Mouse (Mus musculus): Measurements from ENCODE around the gene Mafb. TPM values are rescaled to one million over a fixed set of nuclear protein-coding genes. Genes with fewer than 3 reads are reported as not detected.

Mafb gene
- polyA plus RNA-seq, 1 experiment from 2014 or later = 20.0 TPM

- H3K9ac ChIP-seq (ENCODE audit: low read depth, low read length) = no peak overlapping the region
- ATAC-seq = no peak
- WGBS = 77% methylated on average over 4 of the region's 4 CpGs
- no peak overlapping the region for H3K4me3 ChIP-seq (ENCODE audit: low read length)
- H3K36me3 ChIP-seq (ENCODE audit: control insufficient read depth, insufficient read depth, low read length) = no peaks in the 10 kb centered on the region
- H3K27me3 ChIP-seq (replicated peaks; ENCODE audit: control insufficient read depth, insufficient read depth, low read length) = no peaks in the 10 kb centered on the region
- no peak overlapping the region for H3K4me2 ChIP-seq (ENCODE audit: low read length)
- no peaks in the 10 kb centered on the region for H3K9me3 ChIP-seq (ENCODE audit: control insufficient read depth, low read length)
- no peaks in the 10 kb centered on the region; the same call in 1 of the 2 replicates for H3K4me1 ChIP-seq (ENCODE audit: control insufficient read depth, insufficient read depth, low read depth, low read length)
- H3K27ac ChIP-seq (ENCODE audit: low read depth, low read length) = no peak overlapping the region
Measured at GRCm38 (mm10) chr2:160318255-160318654, 48.6 kb downstream of the Mafb start.

Other genes starting within 250 kb of the Mafb start
- not detected in 2 replicates for gene Gm826, start 32.9 kb downstream of the Mafb start, polyA plus RNA-seq (2015; fragmentation: Nextera tagmentation; extraction: Ambion mirVana)

Data from hindbrain, embryonic 16.5 days (tissue).